Mouse (Mus musculus): ENCODE data around the gene Gm6526. TPM values are rescaled to one million over a fixed set of nuclear protein-coding genes. Genes with fewer than 3 reads are reported as not detected.

Gm6526 gene
- polyA plus RNA-seq, 1 experiment from 2014 or later, result not detected

Other genes with a start within 250 kb of the Gm6526 start
- gene Gm5799, start 204.3 kb upstream of the Gm6526 start, polyA plus RNA-seq (2014; fragmentation: Nextera tagmentation; extraction: Ambion mirVana), result not detected in 2 replicates
- not detected in 2 replicates for gene Gm17654, start 168.7 kb upstream of the Gm6526 start, polyA plus RNA-seq (2014; fragmentation: Nextera tagmentation; extraction: Ambion mirVana)
- gene Gm10375, start 139.9 kb upstream of the Gm6526 start, polyA plus RNA-seq (2014; fragmentation: Nextera tagmentation; extraction: Ambion mirVana), result not detected in 2 replicates
- not detected in 2 replicates for gene Gm8165, start 70.7 kb upstream of the Gm6526 start, polyA plus RNA-seq (2014; fragmentation: Nextera tagmentation; extraction: Ambion mirVana)
- gene Gm7324, start 50.0 kb upstream of the Gm6526 start, polyA plus RNA-seq (2014; fragmentation: Nextera tagmentation; extraction: Ambion mirVana), result 1.2 TPM in 2 replicates
- gene Gm16506, start 20.4 kb upstream of the Gm6526 start, polyA plus RNA-seq (2014; fragmentation: Nextera tagmentation; extraction: Ambion mirVana), result not detected in 2 replicates
- not detected in 2 replicates for gene Gm8180, start 36.9 kb downstream of the Gm6526 start, polyA plus RNA-seq (2014; fragmentation: Nextera tagmentation; extraction: Ambion mirVana)
- not detected in 2 replicates for gene Ear1, start 127.7 kb downstream of the Gm6526 start, polyA plus RNA-seq (2014; fragmentation: Nextera tagmentation; extraction: Ambion mirVana)
- gene Ear10, start 175.7 kb downstream of the Gm6526 start, polyA plus RNA-seq (2014; fragmentation: Nextera tagmentation; extraction: Ambion mirVana), result not detected in 2 replicates
- gene Gm8113, start 177.5 kb downstream of the Gm6526 start, polyA plus RNA-seq (2014; fragmentation: Nextera tagmentation; extraction: Ambion mirVana), result 27.4 and 27.7 TPM in 2 replicates
- not detected in 2 replicates for gene Ang5, start 209.2 kb downstream of the Gm6526 start, polyA plus RNA-seq (2014; fragmentation: Nextera tagmentation; extraction: Ambion mirVana)

Data from heart, embryonic 11.5 days (tissue).